Mouse (Mus musculus) spleen, postnatal 14 days (tissue): ENCODE data around the gene Gpr176.

Experiments
- DNase-seq, 2 experiments: peaks; one replicate each; pipeline ENCODE4 v3.0.0; 2021 to 2022; ENCODE audit warnings: low spot score in 2 of 2

Gene Gpr176

GRCm38 (mm10) chr2:118245914-118246313, 127.3 kb downstream of the Gpr176 start:
- DNase-seq = peak; percentile 21 to 66

GRCm38 (mm10) chr2:118236196-118236595, 137.0 kb downstream of the Gpr176 start:
- DNase-seq = no peak

DNA sequence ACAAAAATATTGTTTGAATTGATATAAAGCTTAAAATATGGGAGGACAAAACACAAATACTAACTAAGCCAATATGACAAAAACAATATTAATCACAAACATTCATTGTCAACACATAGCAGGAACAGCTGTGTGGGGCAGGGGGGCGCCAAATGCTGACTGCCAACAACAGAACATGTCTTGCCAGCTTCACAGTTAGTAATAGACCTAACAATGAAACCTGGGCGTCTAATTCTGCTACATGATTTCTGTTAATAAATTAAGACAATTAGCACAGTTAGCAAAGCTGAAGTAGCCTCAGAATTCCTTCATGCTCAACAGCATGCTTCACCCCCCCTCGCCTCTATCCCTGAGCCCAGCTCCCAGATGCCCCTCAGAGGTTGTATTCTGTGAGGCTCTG, 137.6 kb downstream of the Gpr176 start:
- no peak for DNase-seq

DNA sequence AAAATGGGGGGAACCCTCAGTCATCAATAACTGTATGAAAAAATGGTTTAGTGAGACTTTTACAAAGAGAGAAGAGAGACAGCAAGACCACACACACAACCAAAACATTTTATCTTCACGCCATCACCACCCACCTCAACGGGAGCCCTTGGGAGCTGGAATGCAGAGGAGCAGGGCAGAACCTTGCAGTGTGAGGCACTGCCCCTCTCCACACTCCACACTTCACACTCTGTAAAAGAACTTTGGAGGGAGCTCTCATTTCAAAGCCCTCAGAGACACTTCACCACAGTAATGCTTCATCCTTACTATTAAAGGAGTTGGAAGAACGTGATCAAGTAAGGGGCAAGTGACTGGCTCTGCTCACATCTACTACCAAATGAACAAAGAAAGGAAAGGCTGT, 142.7 kb downstream of the Gpr176 start:
- DNase-seq = no peak

GRCm38 (mm10) chr2:118228486-118229079, 144.6 kb downstream of the Gpr176 start:
- no peak for DNase-seq
